Mouse (Mus musculus): Measurements from ENCODE around the gene Ttll1.
A peak's percentile ranks its signal among the peaks of the same experiment; 100 is the strongest.

GRCm38 (mm10) chr15:83435324-83436090, 75.2 kb downstream of the Ttll1 start:
- TF ChIP-seq EP300 (IDR thresholded peaks at IDR 0.05; ENCODE audit: low read length) (peak; percentile 65), USF2 (conservative IDR thresholded peaks at IDR 0.05; ENCODE audit: low read depth, low read length) (no peak), SMC3 (IDR thresholded peaks at IDR 0.05; ENCODE audit: low read depth, low read length) (no peak)
